Mouse (Mus musculus): ENCODE measurements around the gene Tbk1. TPM values are rescaled to one million over a fixed set of nuclear protein-coding genes. Genes with fewer than 3 reads are reported as not detected.
A peak's percentile ranks its signal among the peaks of the same experiment; 100 is the strongest.

The Tbk1 gene
- polyA plus RNA-seq, 1 experiment from 2014 or later, result 30.7 TPM

DNA sequence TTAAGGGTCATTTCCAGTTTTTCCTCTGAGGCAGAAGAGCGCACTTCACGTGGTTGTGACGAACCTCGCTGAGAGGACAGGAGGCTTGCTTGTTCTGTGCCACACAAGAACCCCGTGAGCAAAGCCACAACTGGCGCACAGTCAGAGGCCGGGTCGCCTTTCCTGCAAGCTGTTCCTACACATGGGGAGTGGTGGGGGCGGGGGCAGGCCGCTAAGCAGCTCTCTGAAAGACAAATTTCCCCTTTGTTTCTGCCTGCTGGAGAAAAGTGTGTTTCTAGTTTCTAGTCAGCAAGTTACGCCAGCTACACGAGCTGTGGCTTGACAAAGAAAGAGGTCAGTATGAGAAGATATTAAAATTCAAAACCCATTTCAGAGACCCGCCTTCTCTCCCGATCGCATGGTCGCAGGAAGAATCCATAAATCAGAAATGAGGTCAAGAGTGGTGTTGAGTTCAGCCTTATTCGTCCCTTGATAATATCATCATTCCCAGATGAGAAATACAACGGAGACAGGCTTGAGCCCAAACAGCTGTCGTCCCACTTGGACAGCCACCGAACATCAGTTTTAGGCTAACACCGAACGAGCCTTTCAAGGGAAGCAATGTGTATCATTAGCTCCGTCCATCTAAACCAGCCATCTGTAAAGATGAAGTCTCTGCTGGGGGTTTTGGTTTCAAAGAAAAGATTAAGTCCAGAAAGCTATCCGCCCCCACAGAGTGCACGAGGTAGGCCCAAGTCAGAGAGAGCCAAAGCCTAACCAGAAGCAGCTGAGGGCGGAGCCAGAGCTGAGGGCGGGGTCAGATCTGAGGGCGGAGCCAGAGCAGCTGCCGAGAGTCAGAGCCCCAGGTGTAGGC is 79.6 kb downstream of the Tbk1 start:
- H3K9me3 ChIP-seq (ENCODE audit: control insufficient read depth, low read length), result no peaks in the 10 kb centered on the region
- H3K4me1 ChIP-seq (ENCODE audit: control insufficient read depth, insufficient read depth, low read length), result peaks cover 25% of the 10 kb centered on the region
- DNase-seq (ENCODE audit: low spot score) (peak; percentile 81), ATAC-seq (ENCODE audit: insufficient number of reproducible peaks, low FRiP score, low TSS enrichment, low read depth) (peak; percentile 63)
- H3K36me3 ChIP-seq (ENCODE audit: control insufficient read depth, insufficient read depth, low read length), result no peaks in the 10 kb centered on the region
- H3K27ac ChIP-seq (replicated peaks; ENCODE audit: low read depth, low read length), result peak overlapping the region; percentile 83
- 37% methylated on average over 29 of the region's 29 CpGs for WGBS
- H3K27me3 ChIP-seq (ENCODE audit: control insufficient read depth, insufficient read depth, low read length), result no peaks in the 10 kb centered on the region
- H3K4me3 ChIP-seq (ENCODE audit: low read depth, low read length), result no peak overlapping the region
- H3K4me2 ChIP-seq (ENCODE audit: low read depth, severe bottlenecking), result no peak overlapping the region
- H3K9ac ChIP-seq (ENCODE audit: low read length), result no peak overlapping the region

DNA sequence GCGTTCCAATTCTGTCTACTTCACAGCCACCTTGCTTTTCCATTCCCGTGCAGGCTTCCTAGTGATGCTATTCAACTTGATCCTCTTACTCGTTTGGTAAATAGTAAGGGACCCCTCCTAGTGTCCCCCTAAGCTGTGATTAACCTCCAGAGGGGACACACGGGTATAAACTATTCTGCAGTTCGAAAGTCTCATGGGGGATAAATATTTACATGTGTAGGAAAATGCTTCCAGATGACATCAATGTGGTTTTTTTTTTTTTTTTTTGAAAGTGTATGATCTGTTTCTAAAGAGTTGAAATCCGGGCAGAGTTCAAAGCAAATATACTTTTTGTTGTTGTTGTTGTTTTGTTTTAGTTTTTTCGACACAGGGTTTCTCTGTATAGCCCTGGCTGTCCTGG is 80.7 kb downstream of the Tbk1 start:
- DNase-seq (ENCODE audit: low spot score), result no peak
- H3K27me3 ChIP-seq (ENCODE audit: control insufficient read depth, insufficient read depth, low read length), result no peaks in the 10 kb centered on the region
- WGBS, result 54% methylated on average over 7 of the region's 7 CpGs

DNA sequence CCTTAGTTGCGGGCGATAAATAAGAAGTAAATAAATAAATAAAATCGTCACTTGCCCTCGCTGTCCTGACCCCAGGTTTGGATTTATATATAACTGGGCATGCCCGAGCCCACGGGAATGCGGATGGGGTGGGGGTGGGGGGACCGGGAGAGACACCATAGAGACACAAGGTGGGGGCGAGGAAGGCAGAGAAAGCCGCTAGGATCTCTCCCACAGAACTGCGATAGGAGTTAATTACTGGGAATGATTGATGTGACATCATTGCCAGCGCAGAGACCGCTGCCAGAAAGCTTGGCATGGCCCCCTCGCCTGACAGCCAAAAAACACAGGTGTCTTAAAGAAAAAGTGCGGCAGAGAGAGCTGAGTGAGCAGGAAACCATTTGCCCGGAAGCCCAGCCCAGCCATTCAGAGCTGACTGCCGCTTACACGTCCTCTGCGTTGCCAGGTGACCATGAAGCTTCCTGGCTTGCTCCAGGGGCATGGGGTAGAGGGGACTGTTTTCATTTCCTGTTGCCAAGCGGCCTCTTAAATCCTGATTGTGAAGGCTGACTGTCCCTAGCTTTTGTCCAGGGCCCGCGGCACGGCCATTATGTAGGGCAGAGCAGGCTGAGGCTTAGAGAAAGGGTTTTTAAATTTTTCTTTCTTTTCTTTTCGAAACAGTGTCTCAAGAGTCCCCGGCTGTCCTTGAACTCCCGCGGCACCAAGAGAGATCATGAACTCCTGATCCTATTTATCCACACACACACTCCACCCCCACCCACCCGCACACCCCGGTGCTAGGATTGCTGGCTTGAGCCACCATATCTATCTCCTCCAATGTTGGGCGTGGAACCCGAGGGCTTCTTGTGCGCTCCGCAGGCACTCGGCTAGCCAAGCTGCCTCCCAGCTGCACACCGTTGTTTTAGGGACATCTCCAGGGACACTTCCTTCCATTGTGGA is 81.3 kb downstream of the Tbk1 start:
- Histone ChIP-seq H3K27ac (replicated peaks; ENCODE audit: low read depth, low read length) (peak overlapping the region; percentile 70), H3K4me2 (ENCODE audit: low read depth, severe bottlenecking) (peak overlapping the region; percentile 48), H3K36me3 (ENCODE audit: control insufficient read depth, insufficient read depth, low read length) (no peaks in the 10 kb centered on the region), H3K9ac (ENCODE audit: low read length) (peak overlapping the region; percentile 22; the same call in 1 of the 2 replicates), H3K9me3 (ENCODE audit: control insufficient read depth, low read length) (no peaks in the 10 kb centered on the region), H3K4me1 (ENCODE audit: control insufficient read depth, insufficient read depth, low read length) (peaks cover 23% of the 10 kb centered on the region), H3K27me3 (ENCODE audit: control insufficient read depth, insufficient read depth, low read length) (no peaks in the 10 kb centered on the region), H3K4me3 (ENCODE audit: low read depth, low read length) (peak overlapping the region; percentile 29)
- 24% methylated on average over 35 of the region's 35 CpGs for WGBS
- ATAC-seq (ENCODE audit: insufficient number of reproducible peaks, low FRiP score, low TSS enrichment, low read depth) (peak; percentile 66), DNase-seq (ENCODE audit: low spot score) (peak; percentile 82)

More for the DNA sequence above, 80.7 kb downstream of the Tbk1 start:
- Histone ChIP-seq H3K36me3 (ENCODE audit: control insufficient read depth, insufficient read depth, low read length) (no peaks in the 10 kb centered on the region), H3K4me3 (ENCODE audit: low read depth, low read length) (no peak overlapping the region), H3K9me3 (ENCODE audit: control insufficient read depth, low read length) (no peaks in the 10 kb centered on the region), H3K4me1 (ENCODE audit: control insufficient read depth, insufficient read depth, low read length) (peaks cover 25% of the 10 kb centered on the region), H3K9ac (ENCODE audit: low read length) (no peak overlapping the region), H3K27ac (replicated peaks; ENCODE audit: low read depth, low read length) (peak overlapping the region; percentile 70; the same call in 1 of the 2 replicates), H3K4me2 (ENCODE audit: low read depth, severe bottlenecking) (no peak overlapping the region; the same call in 1 of the 2 replicates)
- no peak for ATAC-seq (ENCODE audit: insufficient number of reproducible peaks, low FRiP score, low TSS enrichment, low read depth)

DNA sequence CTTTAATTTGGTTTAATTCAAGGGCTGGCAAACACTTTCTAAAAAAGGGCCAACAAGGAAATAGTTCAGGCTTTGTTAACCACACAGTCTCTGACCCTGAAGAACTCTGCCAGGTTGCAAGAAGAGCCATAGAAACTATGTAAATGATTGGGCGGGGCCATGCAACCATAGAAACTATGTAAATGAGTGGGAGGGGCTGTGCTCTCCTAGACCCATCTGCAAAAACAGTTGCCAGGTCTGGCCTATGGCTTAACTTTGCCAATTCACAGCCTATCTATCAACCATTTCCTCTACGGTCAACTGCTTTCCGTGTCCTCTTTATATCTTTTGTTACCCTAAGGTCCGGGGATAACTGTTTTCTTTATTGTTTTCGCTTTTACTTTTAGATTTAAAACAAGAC is 85.4 kb downstream of the Tbk1 start:
- ATAC-seq (ENCODE audit: insufficient number of reproducible peaks, low FRiP score, low TSS enrichment, low read depth) (no peak), DNase-seq (ENCODE audit: low spot score) (no peak)
- no peak overlapping the region for H3K4me2 ChIP-seq (ENCODE audit: low read depth, severe bottlenecking)
- peaks cover 15% of the 10 kb centered on the region for H3K4me1 ChIP-seq (ENCODE audit: control insufficient read depth, insufficient read depth, low read length)
- no peak overlapping the region for H3K9ac ChIP-seq (ENCODE audit: low read length)
- 63% methylated on average over 5 of the region's 5 CpGs for WGBS
- H3K36me3 ChIP-seq (ENCODE audit: control insufficient read depth, insufficient read depth, low read length), result no peaks in the 10 kb centered on the region
- H3K4me3 ChIP-seq (ENCODE audit: low read depth, low read length), result no peak overlapping the region
- H3K27me3 ChIP-seq (ENCODE audit: control insufficient read depth, insufficient read depth, low read length), result no peaks in the 10 kb centered on the region
- H3K9me3 ChIP-seq (ENCODE audit: control insufficient read depth, low read length), result no peaks in the 10 kb centered on the region
- H3K27ac ChIP-seq (replicated peaks; ENCODE audit: low read depth, low read length), result no peak overlapping the region

DNA sequence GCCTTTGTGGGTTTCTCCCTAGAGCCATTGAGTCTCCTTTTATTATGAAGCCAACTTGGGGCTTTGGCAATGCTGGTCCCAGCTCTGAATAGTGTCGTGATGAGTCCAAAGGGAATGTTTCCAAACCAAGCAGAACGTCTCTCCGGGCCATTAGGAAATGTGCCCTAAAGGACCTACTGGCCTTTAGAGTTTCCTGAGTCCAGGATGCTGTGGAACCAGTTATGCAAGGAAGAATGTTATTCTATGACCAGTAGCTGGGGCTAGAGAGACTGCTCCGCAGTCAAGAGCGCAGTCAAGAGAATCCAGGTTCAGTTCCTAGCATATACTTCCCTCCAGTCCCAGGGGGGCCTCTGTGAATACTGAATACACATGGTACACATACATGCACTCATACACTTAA is 86.6 kb downstream of the Tbk1 start:
- H3K36me3 ChIP-seq (ENCODE audit: control insufficient read depth, insufficient read depth, low read length), result no peaks in the 10 kb centered on the region
- no peak overlapping the region for H3K4me2 ChIP-seq (ENCODE audit: low read depth, severe bottlenecking)
- ATAC-seq (ENCODE audit: insufficient number of reproducible peaks, low FRiP score, low TSS enrichment, low read depth) (no peak), DNase-seq (ENCODE audit: low spot score) (no peak)
- no peak overlapping the region for H3K4me3 ChIP-seq (ENCODE audit: low read depth, low read length)
- 72% methylated on average over 5 of the region's 5 CpGs for WGBS
- H3K9ac ChIP-seq (ENCODE audit: low read length), result no peak overlapping the region
- H3K27ac ChIP-seq (replicated peaks; ENCODE audit: low read depth, low read length), result no peak overlapping the region
- no peaks in the 10 kb centered on the region for H3K9me3 ChIP-seq (ENCODE audit: control insufficient read depth, low read length)
- peaks cover 13% of the 10 kb centered on the region for H3K4me1 ChIP-seq (ENCODE audit: control insufficient read depth, insufficient read depth, low read length)
- H3K27me3 ChIP-seq (ENCODE audit: control insufficient read depth, insufficient read depth, low read length), result no peaks in the 10 kb centered on the region

DNA sequence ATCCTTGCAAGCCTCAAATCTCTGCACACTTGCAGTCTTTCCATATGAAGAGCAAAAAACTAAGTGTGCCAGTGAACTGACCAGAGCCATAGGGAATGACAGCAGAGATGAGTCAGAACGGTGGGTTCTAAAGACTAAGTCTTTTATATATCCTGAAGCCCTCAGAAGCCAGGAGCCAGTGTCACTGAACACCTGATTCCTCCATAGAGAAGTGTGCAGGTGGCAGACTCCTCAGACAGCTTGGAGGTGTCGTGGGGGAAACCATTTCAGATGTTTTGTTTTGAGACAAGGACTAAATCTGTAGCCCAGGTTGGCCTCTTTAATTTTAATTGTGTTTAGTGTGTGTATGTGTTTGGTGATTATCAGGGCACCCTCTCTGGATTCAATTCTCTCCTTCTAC is 87.5 kb downstream of the Tbk1 start:
- H3K4me2 ChIP-seq (ENCODE audit: low read depth, severe bottlenecking), result no peak overlapping the region
- H3K27ac ChIP-seq (replicated peaks; ENCODE audit: low read depth, low read length), result no peak overlapping the region
- no peak overlapping the region for H3K4me3 ChIP-seq (ENCODE audit: low read depth, low read length)
- H3K9me3 ChIP-seq (ENCODE audit: control insufficient read depth, low read length), result no peaks in the 10 kb centered on the region
- 48% methylated on average over 2 of the region's 2 CpGs for WGBS
- DNase-seq (ENCODE audit: low spot score), result no peak
- H3K36me3 ChIP-seq (ENCODE audit: control insufficient read depth, insufficient read depth, low read length), result no peaks in the 10 kb centered on the region
- H3K27me3 ChIP-seq (ENCODE audit: control insufficient read depth, insufficient read depth, low read length), result no peaks in the 10 kb centered on the region
- no peak overlapping the region for H3K9ac ChIP-seq (ENCODE audit: low read length)
- H3K4me1 ChIP-seq (ENCODE audit: control insufficient read depth, insufficient read depth, low read length), result peaks cover 10% of the 10 kb centered on the region
- no peak for ATAC-seq (ENCODE audit: insufficient number of reproducible peaks, low FRiP score, low TSS enrichment, low read depth)

DNA sequence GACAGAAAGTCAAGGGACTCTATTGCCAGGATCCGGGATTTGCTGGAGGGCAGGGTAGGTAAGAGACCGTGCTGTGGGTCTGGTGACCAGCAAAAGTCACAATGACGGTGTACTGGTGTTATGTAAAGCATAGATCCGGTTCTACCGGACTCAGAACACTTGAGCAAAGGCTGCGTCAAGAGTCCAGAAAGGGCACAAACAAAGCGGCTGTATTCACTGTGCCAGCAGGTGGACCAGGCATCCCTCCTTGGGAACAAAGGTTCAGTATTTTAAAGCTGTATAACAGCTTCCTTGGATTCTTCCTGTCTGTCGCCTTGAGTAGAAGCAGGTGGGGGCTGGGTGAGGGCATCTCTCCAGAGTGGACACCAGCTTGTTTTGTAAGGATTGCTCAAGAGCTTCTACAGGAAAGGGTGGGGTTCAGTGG is 88.1 kb downstream of the Tbk1 start:
- Histone ChIP-seq H3K9ac (ENCODE audit: low read length) (no peak overlapping the region), H3K4me1 (ENCODE audit: control insufficient read depth, insufficient read depth, low read length) (peaks cover 10% of the 10 kb centered on the region), H3K36me3 (ENCODE audit: control insufficient read depth, insufficient read depth, low read length) (no peaks in the 10 kb centered on the region), H3K27me3 (ENCODE audit: control insufficient read depth, insufficient read depth, low read length) (no peaks in the 10 kb centered on the region), H3K4me2 (ENCODE audit: low read depth, severe bottlenecking) (no peak overlapping the region), H3K27ac (replicated peaks; ENCODE audit: low read depth, low read length) (peak overlapping the region; percentile 70), H3K9me3 (ENCODE audit: control insufficient read depth, low read length) (no peaks in the 10 kb centered on the region), H3K4me3 (ENCODE audit: low read depth, low read length) (no peak overlapping the region)
- no peak for ATAC-seq (ENCODE audit: insufficient number of reproducible peaks, low FRiP score, low TSS enrichment, low read depth)
- 62% methylated on average over 8 of the region's 8 CpGs for WGBS
- DNase-seq (ENCODE audit: low spot score), result peak; percentile 30

DNA sequence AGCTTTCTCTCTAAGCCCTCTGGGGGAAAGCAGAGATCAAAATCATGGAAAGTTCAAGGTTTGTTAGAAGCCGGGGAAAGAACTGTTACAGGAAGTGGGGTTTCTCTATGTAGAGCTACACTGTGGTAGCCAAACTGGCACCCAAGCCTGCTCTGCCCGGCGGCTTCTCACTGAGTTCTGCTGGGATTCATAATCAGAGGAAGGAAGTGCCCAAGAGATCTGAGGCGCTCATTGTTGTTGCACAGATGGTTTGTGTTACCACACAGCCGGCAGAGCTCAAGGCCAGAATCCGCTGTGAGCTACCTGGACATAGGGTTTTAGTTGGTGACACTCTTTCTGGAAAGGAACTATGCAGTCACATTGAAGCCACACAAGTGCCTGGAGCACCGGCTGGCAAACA is 88.6 kb downstream of the Tbk1 start:
- Histone ChIP-seq H3K4me3 (ENCODE audit: low read depth, low read length) (no peak overlapping the region), H3K9ac (ENCODE audit: low read length) (no peak overlapping the region), H3K27ac (replicated peaks; ENCODE audit: low read depth, low read length) (peak overlapping the region; percentile 70), H3K36me3 (ENCODE audit: control insufficient read depth, insufficient read depth, low read length) (no peaks in the 10 kb centered on the region), H3K9me3 (ENCODE audit: control insufficient read depth, low read length) (no peaks in the 10 kb centered on the region), H3K27me3 (ENCODE audit: control insufficient read depth, insufficient read depth, low read length) (no peaks in the 10 kb centered on the region), H3K4me2 (ENCODE audit: low read depth, severe bottlenecking) (no peak overlapping the region), H3K4me1 (ENCODE audit: control insufficient read depth, insufficient read depth, low read length) (peaks cover 10% of the 10 kb centered on the region)
- WGBS, result 20% methylated on average over 7 of the region's 7 CpGs
- DNase-seq (ENCODE audit: low spot score), result peak; percentile 48
- no peak for ATAC-seq (ENCODE audit: insufficient number of reproducible peaks, low FRiP score, low TSS enrichment, low read depth)
